Mouse (Mus musculus) intestine, embryonic 14.5 days (tissue): ENCODE results near the gene Olfr512. TPM values are rescaled to one million over a fixed set of nuclear protein-coding genes. Genes with fewer than 3 reads are reported as not detected.

Experiments used
- ATAC-seq: fragments of 200-750 bp; cut with Nextera tagmentation; replicated peaks from 2 replicates; pipeline ENCODE4 v1.8.0; 2017; ENCODE audit warnings: low read depth, moderate number of reproducible peaks, moderate TSS enrichment, moderate library complexity; ENCODE audit not compliant: low FRiP score, low TSS enrichment
- DNase-seq: peaks from one replicate; pipeline ENCODE4 v3.0.0-alpha.2; 2018; ENCODE audit warnings: low spot score
- H3K27ac ChIP-seq: fragments of 300-500 bp; sonication (generic); 2 replicates; pipeline ENCODE4 v1.5.1; 2014; ENCODE audit warnings: low read depth, mild to moderate bottlenecking, control low read depth
- H3K27me3 ChIP-seq: fragments of 300-500 bp; sonication (generic); replicated peaks from 2 replicates; pipeline ENCODE4 v1.6.1; 2014; ENCODE audit warnings: low read length, control low read depth; ENCODE audit not compliant: control insufficient read depth, insufficient read depth
- H3K36me3 ChIP-seq: fragments of 300-500 bp; sonication (generic); 2 replicates; pipeline ENCODE4 v1.6.1; 2014; ENCODE audit warnings: low read length, control low read depth; ENCODE audit not compliant: control insufficient read depth, insufficient read depth
- H3K4me1 ChIP-seq: fragments of 300-500 bp; sonication (generic); replicated peaks from 2 replicates; pipeline ENCODE4 v1.6.1; 2014; ENCODE audit warnings: low read length, control low read depth, mixed read lengths; ENCODE audit not compliant: control insufficient read depth, insufficient read depth
- H3K4me2 ChIP-seq: fragments of 300-500 bp; sonication (generic); 2 replicates; pipeline ENCODE4 v1.6.1; 2014; ENCODE audit warnings: low read length
- H3K4me3 ChIP-seq: fragments of 300-500 bp; sonication (generic); 2 replicates; pipeline ENCODE4 v1.5.1; 2014; ENCODE audit warnings: low read depth, low read length, control low read depth, mixed read lengths
- H3K9ac ChIP-seq: fragments of 300-500 bp; sonication (generic); 2 replicates; pipeline ENCODE4 v1.6.1; 2014; ENCODE audit warnings: mild to moderate bottlenecking, low read length
- H3K9me3 ChIP-seq: fragments of 300-500 bp; sonication (generic); 2 replicates; pipeline ENCODE4 v1.6.1; 2016; ENCODE audit warnings: low read length, control low read depth; ENCODE audit not compliant: control insufficient read depth
- WGBS: fragments of 180-500 bp; shearing (Covaris S2); extraction: QIAGEN DNeasy Blood & Tissue Kit; methylation state at CpG from one replicate; pipeline ENCODE4 v1.1.7; 2014; 5-methylcytosine and 5-hydroxymethylcytosine counted together
- polyA plus RNA-seq: library from polyadenylated mRNA; unstranded; fragments of >200 nt; fragmentation: Nextera tagmentation; extraction: Ambion mirVana; gene quantifications from 2 replicates; pipeline ENCODE4 v1.2.1, GENCODE M21; 2014

Olfr512 gene
- not detected in 2 replicates for polyA plus RNA-seq

- H3K9ac ChIP-seq: no peak within 1 kb of the TSS
- no peak for DNase-seq
Observed at GRCm38 (mm10) chr7:108713020-108713419, at the start of gene Olfr512. Gene Olfr512 (plus strand): TSS chr7:108713320.

GRCm38 (mm10) chr7:108666118-108666517, 47.0 kb upstream of the Olfr512 start, which contains the start of gene Olfr510:
Gene Olfr510 (plus strand): TSS chr7:108666418.
- Histone ChIP-seq H3K4me3 (no peak within 1 kb of the TSS), H3K9me3 (no peaks in the 10 kb centered on the region), H3K4me1 (no peaks in the 10 kb centered on the region), H3K36me3 (no peaks in the 10 kb centered on the region), H3K9ac (no peak within 1 kb of the TSS), H3K4me2 (no peak within 1 kb of the TSS), H3K27me3 (no peaks in the 10 kb centered on the region), H3K27ac (no peak within 1 kb of the TSS)
- ATAC-seq (no peak), DNase-seq (no peak)
- 92% methylated on average over 1 of the region's 1 CpGs for WGBS

More at GRCm38 (mm10) chr7:108713020-108713419, at the start of gene Olfr512:
- H3K4me3 ChIP-seq: no peak within 1 kb of the TSS
- H3K27me3 ChIP-seq: no peaks in the 10 kb centered on the region
- no peaks in the 10 kb centered on the region for H3K4me1 ChIP-seq
- no peak within 1 kb of the TSS for H3K27ac ChIP-seq
- ATAC-seq: no peak
- no peaks in the 10 kb centered on the region for H3K9me3 ChIP-seq
- no peaks in the 10 kb centered on the region for H3K36me3 ChIP-seq
- no peak within 1 kb of the TSS for H3K4me2 ChIP-seq

DNA sequence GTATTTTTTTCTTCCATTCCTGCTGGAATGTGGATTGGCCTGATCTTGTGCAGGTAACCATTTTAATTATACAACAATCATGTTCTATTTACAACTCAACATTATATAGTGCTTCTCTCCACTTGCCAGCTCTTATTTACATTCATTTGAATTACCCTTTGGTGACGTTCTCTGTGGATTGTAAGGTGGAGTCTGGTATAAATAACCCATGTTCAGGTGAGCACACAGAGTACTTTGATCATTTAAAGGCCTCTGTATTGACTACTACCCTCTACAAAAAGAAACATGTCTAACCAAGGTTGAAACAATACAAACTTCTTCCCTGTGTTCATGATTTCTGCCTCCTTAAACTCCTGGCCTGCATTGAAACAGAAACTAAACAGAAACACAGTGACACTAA, 42.1 kb upstream of the Olfr512 start:
- no peak for ATAC-seq

DNA sequence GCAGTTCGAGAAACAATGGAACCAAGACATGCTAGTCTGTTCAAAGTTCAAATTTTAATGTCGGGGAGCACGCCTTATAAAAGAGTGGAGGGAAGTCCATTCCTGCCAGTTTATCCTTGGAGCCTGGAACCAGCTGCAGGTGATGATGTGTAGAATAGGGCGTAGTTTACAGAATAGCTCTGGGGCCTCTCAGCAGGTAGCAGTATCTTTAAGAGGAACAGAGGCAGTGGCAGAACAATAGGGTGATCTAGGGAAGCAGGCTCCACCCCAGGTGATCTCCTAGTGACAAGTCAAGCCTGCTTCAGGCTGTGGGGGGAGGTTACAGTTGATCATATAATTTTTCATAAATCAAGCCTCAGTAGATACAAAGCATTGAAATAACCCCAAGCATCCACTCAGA, 34.2 kb upstream of the Olfr512 start:
- no peak for DNase-seq
- Histone ChIP-seq H3K4me3 (no peak overlapping the region), H3K9me3 (no peaks in the 10 kb centered on the region), H3K27ac (no peak overlapping the region), H3K4me1 (no peaks in the 10 kb centered on the region), H3K36me3 (no peaks in the 10 kb centered on the region), H3K4me2 (no peak overlapping the region), H3K27me3 (no peaks in the 10 kb centered on the region), H3K9ac (no peak overlapping the region)
- no peak for ATAC-seq
- 82% methylated on average over 4 of the region's 4 CpGs for WGBS

More for the DNA sequence above, 42.1 kb upstream of the Olfr512 start:
- Histone ChIP-seq H3K27me3 (no peaks in the 10 kb centered on the region), H3K9ac (no peak overlapping the region), H3K4me1 (no peaks in the 10 kb centered on the region), H3K9me3 (no peaks in the 10 kb centered on the region), H3K4me2 (no peak overlapping the region), H3K36me3 (no peaks in the 10 kb centered on the region), H3K4me3 (no peak overlapping the region), H3K27ac (no peak overlapping the region)
- DNase-seq: no peak
- WGBS: 62% methylated on average over 1 of the region's 1 CpGs

DNA sequence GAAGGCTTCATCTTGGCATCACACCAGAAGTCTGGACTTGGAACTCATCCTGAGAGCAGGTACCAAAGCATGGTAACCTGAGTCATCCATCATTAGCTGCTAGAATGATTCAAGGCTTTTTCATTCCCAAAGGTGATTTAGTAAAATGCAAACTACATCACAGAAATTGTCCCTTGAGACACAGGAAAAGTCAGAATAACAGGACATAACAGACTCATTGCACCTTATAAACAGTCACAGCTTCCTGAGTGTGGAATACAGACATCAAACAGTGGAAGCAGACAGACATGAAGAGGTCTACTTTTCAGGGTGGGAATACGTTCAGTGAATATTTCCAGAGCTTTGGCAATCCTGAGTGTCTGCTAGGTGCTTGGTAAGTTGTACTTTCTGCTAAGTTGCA, 37.6 kb downstream of the Olfr512 start, which contains the start of gene Olfr513:
TSS of gene Olfr513 (plus strand) at position 301 of the 400 bp plus-strand sequence.
- ATAC-seq (no peak), DNase-seq (no peak)
- Histone ChIP-seq H3K36me3 (no peaks in the 10 kb centered on the region), H3K4me2 (no peak within 1 kb of the TSS), H3K9me3 (no peaks in the 10 kb centered on the region), H3K27ac (no peak within 1 kb of the TSS), H3K4me3 (no peak within 1 kb of the TSS), H3K9ac (no peak within 1 kb of the TSS), H3K27me3 (no peaks in the 10 kb centered on the region), H3K4me1 (no peaks in the 10 kb centered on the region)
- 74% methylated on average over 1 of the region's 1 CpGs for WGBS

GRCm38 (mm10) chr7:108760411-108760810, 47.3 kb downstream of the Olfr512 start:
- no peak for DNase-seq

More at GRCm38 (mm10) chr7:108760411-108760810, 47.3 kb downstream of the Olfr512 start:
- H3K9me3 ChIP-seq: no peaks in the 10 kb centered on the region
- no peak overlapping the region for H3K4me3 ChIP-seq
- no peak overlapping the region for H3K9ac ChIP-seq
- H3K4me2 ChIP-seq: no peak overlapping the region
- no peaks in the 10 kb centered on the region for H3K4me1 ChIP-seq
- ATAC-seq: no peak
- 29% methylated on average over 3 of the region's 3 CpGs for WGBS
- H3K27ac ChIP-seq: no peak overlapping the region
- H3K27me3 ChIP-seq: no peaks in the 10 kb centered on the region
- no peaks in the 10 kb centered on the region for H3K36me3 ChIP-seq

Other genes with a start within 250 kb of the Olfr512 start
- gene Olfr498, start 248.0 kb upstream of the Olfr512 start, polyA plus RNA-seq: not detected in 2 replicates
- gene Olfr502, start 188.3 kb upstream of the Olfr512 start, polyA plus RNA-seq: not detected in 2 replicates
- not detected in 2 replicates for gene Olfr503, start 168.8 kb upstream of the Olfr512 start, polyA plus RNA-seq
- not detected in 2 replicates for gene Olfr504, start 147.5 kb upstream of the Olfr512 start, polyA plus RNA-seq
- 0.05 TPM in 1 of 2 replicates, not detected in the other for gene Olfr506, start 102.5 kb upstream of the Olfr512 start, polyA plus RNA-seq
- not detected in 2 replicates for gene Olfr507, start 91.5 kb upstream of the Olfr512 start, polyA plus RNA-seq
- gene Olfr508, start 83.3 kb upstream of the Olfr512 start, polyA plus RNA-seq: not detected in 2 replicates
- not detected in 2 replicates for gene Olfr509, start 61.4 kb upstream of the Olfr512 start, polyA plus RNA-seq
- gene Olfr510, start 46.9 kb upstream of the Olfr512 start, polyA plus RNA-seq: not detected in 2 replicates
- not detected in 2 replicates for gene Olfr513, start 37.7 kb downstream of the Olfr512 start, polyA plus RNA-seq
- not detected in 2 replicates for gene Olfr514, start 112.7 kb downstream of the Olfr512 start, polyA plus RNA-seq
- gene Olfr516, start 137.2 kb downstream of the Olfr512 start, polyA plus RNA-seq: not detected in 2 replicates
- not detected in 2 replicates for gene Olfr517, start 159.1 kb downstream of the Olfr512 start, polyA plus RNA-seq
- not detected in 2 replicates for gene Olfr518, start 171.7 kb downstream of the Olfr512 start, polyA plus RNA-seq
- not detected in 2 replicates for gene Olfr519, start 181.1 kb downstream of the Olfr512 start, polyA plus RNA-seq
- gene Nlrp10, start 216.9 kb downstream of the Olfr512 start, polyA plus RNA-seq: 0.12 TPM in 1 of 2 replicates, not detected in the other
- gene Eif3f, start 221.1 kb downstream of the Olfr512 start, polyA plus RNA-seq: 113 and 116 TPM in 2 replicates
- 5.2 and 6.3 TPM in 2 replicates for gene Tub, start 237.0 kb downstream of the Olfr512 start, polyA plus RNA-seq